Mouse (Mus musculus) embryo, embryonic 10 days (tissue): Measurements from ENCODE around the gene Ss18l2.

Source experiments
- DNase-seq: peaks from one replicate; pipeline ENCODE4 v3.0.0-alpha.2; 2015; ENCODE audit warnings: low spot score

Ss18l2 gene

DNA sequence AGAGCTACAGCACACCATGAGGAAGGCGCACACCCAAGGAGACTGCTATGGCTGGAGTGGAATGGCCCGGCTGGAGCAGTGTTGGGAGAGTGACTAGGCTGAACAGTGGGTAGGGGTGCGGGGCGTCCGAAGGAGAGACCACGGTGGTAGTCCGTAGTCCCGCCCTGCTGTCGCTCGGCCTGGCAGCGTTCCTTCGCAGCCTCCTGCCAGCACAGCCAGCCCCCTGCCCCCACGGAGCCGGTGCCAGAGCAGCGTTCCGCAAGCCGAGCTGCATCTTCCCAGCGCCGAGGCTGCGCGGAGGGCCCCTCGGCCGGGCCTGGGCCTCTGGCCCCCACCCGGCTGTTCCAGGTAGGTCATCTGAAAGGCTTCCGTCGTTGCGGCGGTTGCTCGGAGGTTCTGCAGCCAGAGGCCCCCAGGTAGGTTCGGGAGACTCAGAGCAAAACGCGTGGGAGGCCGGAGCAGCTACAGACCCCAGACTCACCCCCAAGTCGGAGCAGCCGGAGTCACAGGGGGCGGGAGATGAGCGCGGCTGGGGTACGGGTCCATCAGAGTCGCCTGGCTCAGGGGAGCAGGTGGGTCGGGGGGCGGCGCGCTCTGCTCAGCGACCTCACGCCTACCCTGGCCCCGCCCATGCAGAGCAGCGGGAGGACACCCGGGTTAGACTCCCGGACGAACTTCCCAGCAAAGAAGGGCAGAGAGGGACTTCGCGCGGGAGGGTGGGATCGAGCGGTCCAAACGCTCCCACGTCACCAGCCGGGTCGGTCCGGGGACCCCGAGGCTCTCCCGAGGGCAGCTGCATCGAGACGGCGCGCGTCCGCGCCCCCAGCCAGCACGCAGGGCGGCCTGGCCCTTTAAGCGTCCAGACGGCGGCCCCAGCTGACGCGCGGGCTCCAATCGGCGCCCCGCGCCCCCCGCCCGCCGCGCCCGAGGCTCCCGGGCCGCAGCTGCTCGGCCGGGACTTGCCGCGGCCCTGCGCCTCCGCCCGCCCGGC is 49.3 kb downstream of the Ss18l2 start, which contains the start of gene Zfp651:
Zfp651 (plus strand) TSS at position 240 of the 991 bp plus-strand sequence.
- peak; percentile 80 for DNase-seq

DNA sequence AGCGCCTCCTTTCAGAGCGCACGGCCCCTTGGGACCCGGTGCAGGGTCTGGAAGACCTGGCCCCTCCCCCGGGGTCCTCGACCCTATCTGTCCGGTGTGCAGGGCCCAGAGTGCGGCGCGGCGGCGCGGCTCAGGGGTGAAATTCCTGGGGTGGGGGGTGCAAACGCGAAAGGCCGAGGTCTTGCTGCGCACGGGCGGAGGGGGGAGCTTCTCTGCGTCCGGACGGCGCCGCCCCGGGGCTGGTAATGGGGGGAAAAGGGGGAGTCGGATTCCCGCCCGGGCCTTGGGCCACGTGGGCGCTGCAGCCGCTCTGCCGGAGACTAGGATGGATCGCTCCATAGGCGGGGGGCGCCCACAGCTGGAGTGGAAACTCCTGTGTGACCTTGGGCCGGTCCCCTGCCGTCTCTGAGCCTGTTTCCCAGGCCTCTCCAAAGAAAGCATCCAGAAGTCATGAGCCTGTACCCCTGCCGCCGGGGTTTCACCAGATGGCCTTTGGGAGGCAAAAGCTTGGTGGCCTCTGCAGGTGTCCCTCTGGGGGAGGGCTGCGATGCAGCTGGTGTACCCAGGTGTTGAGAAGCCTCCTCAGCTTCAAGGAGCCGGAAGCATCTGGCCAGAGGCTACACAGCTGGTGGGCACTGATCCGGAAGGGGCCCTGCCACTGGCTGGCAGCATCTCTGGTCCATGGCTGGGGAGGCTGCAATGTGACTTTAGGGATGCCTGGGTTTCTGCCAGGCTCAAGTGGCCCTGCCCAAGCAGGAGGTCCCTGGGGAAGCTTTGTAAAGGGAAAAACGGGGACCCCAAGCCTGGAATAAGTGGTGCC is 50.4 kb downstream of the Ss18l2 start:
- peak; percentile 75 for DNase-seq

DNA sequence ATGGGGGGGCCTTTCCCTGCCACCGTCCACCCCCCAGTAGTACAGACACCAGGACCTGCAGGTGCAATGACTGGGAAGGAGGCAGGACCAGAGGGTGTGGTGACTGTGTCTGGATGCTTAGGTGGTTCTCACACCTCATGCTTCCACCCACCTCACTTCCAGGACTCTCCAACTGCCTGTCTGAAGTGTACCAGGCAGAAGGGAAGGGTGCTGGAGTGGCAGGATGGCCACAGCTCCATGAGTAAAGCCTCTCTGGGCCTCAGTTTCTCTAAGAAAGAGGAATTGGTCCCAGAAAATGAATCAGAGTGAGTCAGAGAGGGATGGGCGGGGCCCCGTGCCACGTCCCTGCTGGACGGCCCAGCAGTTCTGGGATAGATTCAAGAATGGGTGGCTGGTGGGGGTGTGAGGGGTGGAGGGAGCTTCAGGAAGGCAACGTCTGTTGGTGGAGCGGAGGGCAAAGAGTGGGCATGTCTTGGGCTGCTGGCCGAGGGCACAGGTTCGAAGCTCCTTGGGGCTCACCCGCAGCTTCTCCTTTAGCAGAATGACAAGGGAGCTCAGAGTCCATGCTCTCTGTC is 51.0 kb downstream of the Ss18l2 start:
- DNase-seq: no peak

DNA sequence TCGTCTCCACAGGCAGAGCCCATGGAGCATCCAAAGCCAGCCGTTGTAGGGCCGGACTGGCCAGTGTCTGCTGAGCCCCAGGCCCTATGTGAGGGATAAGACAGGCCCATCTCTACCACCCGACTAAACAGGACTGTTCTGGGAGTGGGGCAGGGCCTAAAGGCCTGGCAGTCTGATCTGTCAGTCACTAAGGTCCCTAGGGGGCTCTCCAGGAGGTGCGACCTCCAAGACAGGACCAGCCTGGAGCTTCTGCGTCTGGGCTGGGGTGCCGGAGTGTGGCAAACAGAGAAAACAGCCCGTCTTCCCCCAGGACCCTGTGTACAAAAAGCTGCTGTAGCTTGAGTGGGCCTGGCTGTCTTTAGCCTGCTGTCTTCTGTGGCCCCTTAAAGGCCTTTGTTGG is 51.7 kb downstream of the Ss18l2 start:
- DNase-seq: no peak

DNA sequence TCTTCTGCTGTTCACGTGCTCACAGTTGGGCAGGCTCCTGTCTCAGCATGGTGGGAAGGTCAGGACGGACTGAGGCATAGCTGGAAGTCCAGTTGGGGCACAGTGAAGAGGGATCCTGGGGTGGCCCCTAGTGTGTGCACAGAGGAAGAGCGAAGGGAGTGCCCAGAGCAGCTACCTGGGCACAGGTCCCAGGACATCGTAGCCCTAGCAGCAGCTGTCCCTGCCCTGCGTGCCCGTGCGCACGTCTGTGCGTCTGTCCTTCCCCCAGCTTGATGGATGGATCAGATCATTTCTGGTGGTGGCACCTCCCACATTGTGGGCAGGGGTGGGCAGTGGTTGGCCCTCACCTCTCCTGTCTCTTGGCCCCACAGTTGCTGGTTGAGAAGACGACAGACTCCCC is 52.1 kb downstream of the Ss18l2 start:
- no peak for DNase-seq

DNA sequence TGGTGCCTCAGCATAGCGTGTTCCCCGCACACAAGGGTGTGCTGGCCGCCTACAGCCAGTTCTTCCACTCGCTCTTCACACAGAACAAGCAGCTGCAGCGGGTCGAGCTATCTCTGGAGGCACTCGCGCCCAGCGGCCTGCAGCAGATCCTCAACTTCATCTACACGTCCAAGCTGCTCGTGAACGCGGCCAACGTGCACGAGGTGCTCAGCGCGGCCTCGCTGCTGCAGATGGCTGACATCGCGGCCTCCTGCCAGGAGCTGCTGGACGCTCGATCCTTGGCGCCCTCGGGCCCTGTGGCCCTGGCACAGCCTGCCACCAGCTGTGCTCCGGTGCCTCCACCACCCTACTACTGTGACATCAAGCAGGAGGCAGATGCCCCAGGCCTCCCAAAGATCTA is 52.6 kb downstream of the Ss18l2 start:
- no peak for DNase-seq
